Mouse (Mus musculus) spleen, adult 18-20 months (tissue): ENCODE measurements around the gene Vkorc1.
"Not testable (repeated sequence)": the region's sequence is repeated elsewhere in the genome, so short reads cannot be mapped to it uniquely, and the experiment has no call there.

Experiments used
- DNase-seq, 2 experiments: peaks; one replicate each; pipeline ENCODE4 v3.0.0; 2022; ENCODE audit warnings: mixed read lengths in 2 of 2

Vkorc1 gene

DNA sequence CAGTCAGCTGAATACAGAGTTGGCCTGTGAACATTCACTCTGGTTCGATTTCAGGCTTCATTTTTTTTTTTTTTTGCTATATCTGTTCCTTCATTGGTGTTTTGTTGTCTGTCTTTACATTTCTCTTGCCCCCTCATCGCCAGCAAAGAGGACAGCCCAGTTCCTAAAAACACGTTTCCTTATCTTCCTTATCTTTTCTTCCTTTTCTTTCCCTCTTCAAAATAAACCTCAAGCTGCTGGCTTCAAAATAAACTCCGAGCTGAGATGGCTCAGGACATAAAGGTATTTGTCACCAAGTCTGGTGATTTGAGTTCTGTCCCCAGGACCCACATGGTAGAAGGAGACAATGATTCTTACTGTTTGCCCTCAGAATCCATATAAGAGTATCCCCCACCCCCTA, 17.5 kb upstream of the Vkorc1 start:
- no peak for DNase-seq

DNA sequence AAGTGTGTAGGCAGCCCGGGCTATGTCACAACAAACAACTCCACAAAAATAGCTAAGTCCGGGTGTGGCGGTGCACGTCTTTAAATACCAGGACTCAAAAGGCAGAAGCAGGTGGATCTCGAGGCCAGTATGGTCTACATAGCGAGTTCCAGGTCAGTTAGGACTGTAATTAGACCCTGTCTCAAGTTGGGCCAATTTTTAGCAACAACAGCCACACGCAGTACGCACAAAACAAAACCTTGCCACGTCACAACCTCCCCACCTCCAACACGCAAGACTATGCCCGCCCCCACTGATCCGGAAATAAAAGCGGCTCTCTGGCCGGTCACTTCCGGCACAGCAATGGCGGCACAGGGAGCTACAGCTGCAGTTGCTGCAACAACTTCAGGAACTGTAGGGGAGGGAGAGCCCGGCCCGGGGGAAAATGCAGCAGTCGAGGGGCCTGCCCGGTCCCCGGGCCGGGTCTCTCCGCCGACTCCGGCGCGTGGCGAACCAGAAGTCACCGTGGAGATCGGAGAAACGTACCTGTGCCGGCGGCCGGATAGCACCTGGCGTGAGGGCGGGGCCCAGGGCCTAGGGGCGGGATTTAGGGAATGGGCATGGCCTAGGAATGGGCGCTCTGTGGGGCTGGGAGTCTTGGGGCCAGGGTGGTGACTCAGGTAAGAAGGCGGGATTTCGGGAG, 16.9 kb upstream of the Vkorc1 start, which contains the start of gene Kat8:
Gene Kat8 (plus strand): TSS at position 327 of the 682 bp plus-strand sequence.
- DNase-seq, result peak; percentile 69 to 79

DNA sequence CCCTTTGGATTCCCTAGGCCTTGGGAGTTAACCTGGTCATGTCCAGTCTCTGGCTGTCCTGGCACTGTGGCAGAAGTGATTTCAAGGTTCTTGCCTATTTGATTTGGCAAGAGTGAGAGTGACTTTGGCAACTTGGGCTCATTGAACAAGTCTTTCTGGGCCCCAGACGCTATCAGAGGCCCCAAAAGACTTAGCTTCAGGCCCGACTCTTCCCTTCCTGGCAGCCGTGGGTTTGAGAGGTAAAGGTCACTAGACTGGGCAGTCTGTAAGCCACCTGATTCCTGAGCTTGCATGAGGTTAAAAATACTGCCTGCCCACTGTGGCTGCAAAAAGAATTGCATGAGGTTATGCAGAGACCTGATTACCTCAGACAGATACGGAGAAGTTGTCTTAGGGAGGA, 13.2 kb upstream of the Vkorc1 start:
- DNase-seq, result no peak

DNA sequence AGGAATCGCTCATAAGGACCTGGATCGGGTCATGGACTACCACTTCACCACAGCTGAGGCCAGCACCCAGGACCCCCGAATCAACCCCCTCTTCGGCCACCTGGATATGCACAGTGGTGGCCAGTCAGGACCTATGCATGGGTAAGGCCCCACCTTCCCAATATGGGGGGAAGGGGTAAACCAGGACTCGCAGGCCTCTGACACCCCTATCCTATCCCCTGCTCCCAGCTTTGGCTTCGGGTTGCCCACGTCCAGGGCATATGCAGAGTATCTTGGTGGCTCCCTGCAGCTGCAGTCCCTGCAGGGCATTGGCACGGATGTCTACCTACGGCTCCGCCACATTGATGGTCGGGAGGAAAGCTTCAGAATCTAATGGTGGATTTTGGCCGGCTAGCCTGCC, 12.5 kb upstream of the Vkorc1 start:
- no peak for DNase-seq

DNA sequence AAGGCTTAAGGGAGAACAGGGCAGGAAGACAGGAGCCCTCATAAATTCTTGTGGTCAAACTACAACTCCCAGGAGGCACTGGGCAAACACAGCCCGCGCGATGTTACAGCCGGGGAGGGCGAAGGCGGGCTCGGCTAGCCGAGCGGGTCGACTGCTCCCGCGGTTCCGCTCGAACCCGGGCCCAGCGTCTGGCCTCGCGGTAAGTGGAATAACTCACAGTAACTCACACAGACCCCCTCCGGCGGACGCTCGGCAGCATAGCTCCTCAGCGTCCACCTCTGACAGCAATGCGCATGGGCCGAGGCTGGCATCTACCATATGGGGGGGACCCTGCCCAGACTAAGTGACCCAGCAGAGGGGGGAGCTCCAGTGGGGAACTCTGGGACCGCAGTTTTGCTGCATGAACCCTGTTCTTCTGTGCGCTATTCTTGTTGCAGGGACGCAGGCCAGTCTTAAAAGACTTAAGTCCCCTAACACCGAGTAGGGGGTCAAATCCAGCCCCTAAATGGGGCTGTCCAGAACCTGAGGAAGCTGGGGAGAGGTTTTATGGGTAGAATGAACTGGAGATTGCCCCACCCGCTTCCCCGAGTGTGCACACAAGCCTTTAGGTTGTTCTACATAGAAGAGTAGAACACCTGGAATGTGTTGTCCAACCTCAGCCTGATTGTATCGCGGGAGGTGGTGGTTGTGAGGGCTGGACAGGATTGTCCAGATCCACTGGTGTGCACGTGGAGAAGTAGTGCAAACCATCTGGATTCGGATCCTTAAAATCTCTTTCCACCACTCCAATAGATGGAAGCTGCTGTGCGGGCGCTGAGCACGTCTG, 8.8 kb upstream of the Vkorc1 start, which contains the start of gene Bckdk:
Gene Bckdk (plus strand): TSS at position 112 of the 826 bp plus-strand sequence.
- peak; percentile 58 to 70 for DNase-seq

DNA sequence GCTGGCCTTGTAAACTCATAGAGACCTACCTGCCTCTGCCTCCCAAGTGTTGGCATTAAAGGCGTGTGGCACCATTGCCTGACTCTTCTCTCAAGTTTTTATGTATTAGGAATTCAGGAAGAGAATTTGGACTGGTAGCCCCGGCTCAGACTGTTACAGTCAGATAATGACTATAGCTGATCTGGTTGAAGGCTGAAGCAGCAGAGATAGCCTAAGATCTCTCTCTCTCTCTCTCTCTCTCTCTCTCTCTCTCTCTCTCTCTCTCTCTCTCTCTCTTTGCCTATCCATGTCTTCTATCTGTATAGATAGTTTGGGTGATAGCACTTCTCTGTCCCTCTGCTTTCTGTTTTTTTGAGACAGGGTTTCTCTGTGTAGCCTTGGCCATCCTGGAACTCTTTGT, 6.4 kb upstream of the Vkorc1 start:
- no peak for DNase-seq

DNA sequence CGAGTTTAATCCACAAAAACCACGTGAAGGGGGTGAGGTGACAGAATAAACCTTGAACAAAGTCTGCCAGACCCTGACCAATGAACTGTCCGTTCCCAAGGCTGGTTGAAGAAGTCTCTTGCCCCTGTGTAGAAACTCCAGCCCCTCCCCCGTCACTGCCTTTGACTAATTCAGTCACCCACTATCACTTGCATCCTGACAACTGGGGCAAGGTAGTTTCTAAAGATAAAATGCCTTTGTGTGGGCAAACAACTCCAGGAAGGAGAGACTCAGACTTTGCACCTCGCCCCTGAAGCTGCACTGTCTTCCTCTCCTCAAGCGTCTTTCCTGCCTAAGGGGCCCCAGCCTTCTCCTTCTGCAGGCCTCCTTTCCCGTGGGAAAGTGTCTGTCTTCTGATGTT, 4.6 kb upstream of the Vkorc1 start:
- no peak for DNase-seq

DNA sequence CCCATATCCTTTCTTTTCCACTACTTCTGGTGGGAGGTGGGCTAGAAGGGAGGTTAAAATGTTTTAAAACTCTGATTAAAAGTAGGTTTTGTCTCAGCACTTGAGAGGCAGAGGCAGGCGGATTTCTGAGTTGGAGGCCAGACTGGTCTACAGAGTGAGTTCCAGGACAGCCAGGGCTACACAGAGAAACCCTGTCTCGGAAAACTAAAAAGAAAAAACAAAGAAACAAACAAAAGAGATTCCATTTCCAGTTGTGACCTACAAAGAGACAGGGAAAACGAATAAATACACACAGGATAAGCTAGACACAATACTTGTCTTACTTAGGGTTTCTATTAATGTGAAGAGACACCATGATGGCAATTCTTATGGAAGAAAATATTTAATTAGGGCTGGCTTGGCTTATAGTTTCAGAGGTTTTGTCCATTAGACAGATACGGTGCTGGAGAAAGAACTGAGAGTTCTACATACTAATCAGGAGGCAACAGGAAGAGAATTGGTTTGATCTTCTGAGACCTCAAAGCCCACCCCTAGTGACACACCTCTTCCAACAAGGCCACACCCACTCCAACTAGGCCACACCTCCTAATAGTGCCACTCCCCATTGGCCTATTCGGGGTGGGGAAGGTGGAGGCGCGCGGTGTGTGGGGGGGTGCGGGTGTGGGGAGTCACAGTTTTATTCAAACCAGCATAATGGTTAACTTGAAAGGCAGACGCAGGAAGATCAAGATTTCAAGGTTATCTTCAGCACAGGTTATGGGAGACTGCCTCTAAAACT, 3.0 kb upstream of the Vkorc1 start:
- DNase-seq, result no peak

DNA sequence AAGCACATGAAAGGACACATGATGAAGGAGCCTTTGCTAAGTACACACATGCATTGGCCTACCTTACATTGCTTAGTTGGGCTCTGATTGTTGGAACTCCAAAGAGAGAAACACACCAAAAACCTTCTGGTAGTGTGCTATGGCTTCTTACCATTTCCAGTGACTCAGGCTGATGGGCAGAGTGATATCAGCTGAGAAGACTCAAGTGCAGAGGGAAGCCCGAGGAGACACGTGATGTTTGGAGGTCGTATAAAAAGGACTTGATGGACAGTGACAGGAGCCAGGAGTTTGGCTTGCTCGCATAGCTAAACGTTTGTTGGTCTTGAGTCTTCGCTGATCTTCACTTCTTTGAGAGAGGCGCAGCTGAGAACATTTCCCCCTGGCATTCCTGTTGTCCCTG, 2.1 kb upstream of the Vkorc1 start:
- no peak for DNase-seq

DNA sequence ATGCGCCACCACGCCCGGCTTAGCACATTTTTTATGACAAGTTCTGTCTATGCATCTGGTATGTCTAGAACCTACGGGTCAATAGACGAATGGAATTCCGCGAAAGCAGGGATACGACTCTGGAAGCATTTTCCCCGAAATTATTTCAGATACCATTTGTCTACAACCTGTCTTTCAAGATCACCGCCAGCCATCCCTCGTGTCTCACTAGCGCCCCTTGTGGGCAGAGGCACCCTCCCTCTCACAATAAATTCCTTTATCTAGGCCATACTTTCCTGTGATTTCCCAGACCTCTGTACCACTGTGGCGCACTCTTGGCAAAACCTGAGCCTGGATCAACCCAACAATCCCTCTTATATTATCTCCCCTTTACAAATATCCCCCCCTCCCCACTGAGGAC, 967 bp upstream of the Vkorc1 start:
- DNase-seq, result peak; percentile 45 to 71

DNA sequence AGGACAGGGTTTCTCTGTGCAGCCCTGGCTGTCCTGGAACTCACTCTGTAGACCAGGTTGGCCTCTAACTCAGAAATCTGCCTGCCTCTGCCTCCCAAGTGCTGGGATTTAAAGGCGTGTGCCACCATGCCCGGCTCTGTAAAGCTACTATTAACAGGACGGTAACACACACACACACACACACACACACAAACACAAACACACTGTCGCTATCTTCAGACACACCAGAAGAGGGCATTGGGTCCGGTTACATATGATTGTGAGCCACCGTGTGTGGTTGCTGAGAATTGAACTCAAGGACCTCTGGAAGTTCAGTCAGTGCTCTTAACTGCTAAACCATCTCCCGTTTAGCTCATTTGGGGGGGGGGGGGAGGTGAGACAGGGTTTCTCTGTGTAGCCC, 474 bp upstream of the Vkorc1 start:
- not testable (repeated sequence) for DNase-seq

DNA sequence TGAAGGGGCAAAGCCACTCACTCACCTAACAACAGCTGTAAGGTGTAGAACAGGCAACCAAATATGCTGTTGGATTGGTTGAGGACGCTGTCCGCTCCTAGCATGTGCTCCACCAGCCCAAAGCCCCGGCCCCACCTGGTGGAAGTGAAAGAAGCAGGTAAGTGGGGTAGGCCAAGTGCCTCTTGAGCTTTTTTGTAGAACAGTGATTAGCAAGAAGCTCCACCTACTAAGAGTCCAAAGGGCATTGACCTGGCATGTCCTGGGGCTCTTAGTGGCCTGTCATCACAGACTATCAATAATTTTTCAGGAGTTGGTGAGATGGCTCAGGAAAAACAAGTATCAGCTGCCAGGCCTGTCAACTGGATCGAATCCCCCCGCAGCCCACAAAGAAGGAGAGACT, 937 bp downstream of the Vkorc1 start:
- no peak for DNase-seq

DNA sequence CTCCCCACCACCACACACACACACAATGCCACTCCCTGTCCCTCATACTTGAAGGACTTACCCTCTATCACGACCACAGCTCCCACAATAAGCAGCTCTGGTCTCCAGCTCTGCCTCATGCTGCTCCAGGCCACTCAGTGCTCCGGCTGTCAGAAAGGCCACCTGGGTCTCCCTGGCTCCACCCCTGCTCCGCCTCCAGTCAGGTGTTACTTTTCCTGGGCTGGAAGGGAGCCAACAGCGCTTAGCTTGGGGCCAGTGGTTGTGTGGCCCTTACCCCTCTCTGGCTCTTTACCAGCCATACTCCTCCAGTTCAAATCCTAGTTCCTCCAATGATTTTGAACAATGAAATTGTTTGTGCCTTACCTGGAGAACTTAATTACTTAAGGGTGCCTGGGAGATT, 4.6 kb downstream of the Vkorc1 start, which contains the start of gene Prss53:
Gene Prss53 (minus strand): TSS at position 173 of the 400 bp plus-strand sequence.
- no peak for DNase-seq

DNA sequence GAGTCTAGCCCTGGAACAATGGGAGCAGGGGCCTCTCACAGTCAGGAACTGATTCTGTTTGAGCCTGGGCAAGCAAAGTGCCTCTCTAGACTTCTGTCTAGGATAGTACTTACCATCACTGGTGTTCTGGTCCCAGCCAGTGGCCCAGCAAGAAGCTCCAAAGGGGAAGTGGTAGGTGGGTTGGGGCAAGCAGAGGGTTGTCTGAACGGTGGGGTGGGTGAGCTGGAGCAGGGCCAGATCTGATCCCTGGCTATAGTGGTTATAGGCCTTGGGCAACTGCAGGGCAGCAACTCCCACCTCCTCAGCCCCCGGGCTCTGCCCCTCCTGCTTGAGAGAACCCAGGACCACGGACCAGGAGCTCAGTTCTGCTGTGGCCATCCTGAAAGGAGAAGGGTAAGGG, 6.6 kb downstream of the Vkorc1 start:
- no peak for DNase-seq

DNA sequence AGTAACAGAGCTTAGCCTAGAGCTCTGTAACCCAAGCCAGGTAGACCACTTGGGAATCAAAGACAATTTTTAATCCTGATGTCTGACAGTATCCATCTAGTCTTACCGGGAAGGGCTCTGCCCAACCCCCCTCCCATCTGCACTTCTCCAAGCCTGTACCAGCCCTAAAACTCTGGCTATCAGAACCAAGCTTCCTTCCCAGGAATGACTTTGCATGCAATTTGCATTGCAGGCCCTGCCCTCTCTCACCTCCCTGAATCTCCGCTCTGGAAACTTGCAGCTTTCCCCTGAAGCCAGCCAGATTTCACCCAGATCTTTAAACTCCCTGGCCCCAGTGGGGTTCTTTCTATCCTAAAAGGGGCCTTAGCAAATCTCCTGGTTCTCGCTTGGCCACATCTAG, 7.6 kb downstream of the Vkorc1 start:
- DNase-seq, result no peak

DNA sequence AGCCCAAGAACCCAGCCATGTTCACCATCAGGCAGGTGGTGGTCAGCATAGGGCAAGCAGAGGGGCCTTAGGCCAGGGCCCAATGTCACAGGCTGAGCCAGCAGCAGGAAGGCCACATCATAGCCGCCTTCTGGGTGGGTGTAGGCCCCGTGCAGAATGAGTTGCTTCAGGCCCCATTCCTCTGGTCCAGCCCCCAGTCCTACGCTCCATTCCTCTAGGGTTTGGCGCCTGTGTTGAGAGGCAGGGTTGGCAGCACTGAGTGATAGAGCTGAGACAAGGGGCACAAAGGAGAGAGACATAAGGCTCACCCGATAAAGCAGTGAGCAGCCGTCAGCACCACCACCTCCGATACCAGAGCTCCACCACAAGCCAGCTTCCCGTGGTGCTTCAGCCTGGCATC, 8.2 kb downstream of the Vkorc1 start:
- no peak for DNase-seq

DNA sequence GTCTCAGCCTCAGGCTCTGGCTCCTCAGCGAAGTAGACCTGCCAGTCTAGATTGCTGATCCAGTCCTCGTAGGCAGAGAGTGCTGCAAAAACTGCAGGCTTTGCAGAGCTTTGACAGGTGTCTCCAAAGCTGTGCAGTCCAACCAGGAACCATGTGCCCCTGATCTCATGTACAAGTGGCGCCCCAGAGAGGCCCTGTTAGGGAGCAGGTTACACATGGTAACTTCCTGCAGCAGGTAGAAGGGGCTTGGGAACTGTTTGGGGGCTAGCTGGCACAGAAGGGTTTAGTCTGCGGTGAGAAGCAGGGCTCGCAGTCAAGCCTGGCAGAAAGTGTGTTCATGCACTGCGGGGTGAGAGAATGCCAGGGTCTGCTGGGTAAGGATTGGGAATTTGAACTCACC, 8.9 kb downstream of the Vkorc1 start:
- DNase-seq, result no peak

DNA sequence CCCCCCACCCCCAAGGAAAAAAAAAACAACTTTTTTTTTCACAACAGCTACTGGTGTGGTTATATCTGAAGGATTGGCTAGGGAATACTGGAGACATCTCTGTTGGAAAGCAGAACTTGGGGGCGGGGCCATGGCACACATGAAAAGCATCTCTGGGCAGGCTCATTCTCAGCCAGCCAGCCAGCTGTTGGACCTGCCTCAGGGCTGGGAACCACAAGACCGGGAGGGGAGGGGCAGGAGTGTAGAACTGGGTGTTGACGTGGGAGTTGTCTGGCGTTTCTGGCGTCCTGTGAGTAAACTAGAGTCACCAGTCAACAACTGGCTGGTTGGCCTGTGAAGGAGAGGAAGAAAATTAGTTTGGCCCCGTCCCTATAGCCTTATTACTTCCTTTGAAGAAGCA, 9.5 kb downstream of the Vkorc1 start:
- DNase-seq, result no peak

DNA sequence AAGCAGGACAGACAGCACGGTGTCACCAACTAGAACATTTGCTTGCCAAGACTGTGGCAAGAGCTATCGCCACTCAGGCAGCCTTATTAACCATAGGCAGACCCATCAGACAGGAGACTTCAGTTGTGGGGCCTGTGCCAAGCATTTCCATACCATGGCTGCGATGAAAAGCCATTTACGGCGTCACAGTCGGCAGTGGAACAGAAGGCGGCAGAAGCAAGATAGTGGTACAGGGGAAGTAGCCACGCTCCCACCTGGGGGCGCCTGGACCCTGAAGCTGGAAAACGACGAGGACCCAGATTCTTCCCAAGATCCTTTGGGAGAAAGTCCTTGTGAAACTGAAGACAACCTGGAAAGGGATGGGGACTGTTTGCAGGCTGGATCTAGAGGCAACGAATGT, 15.0 kb downstream of the Vkorc1 start:
- no peak for DNase-seq

DNA sequence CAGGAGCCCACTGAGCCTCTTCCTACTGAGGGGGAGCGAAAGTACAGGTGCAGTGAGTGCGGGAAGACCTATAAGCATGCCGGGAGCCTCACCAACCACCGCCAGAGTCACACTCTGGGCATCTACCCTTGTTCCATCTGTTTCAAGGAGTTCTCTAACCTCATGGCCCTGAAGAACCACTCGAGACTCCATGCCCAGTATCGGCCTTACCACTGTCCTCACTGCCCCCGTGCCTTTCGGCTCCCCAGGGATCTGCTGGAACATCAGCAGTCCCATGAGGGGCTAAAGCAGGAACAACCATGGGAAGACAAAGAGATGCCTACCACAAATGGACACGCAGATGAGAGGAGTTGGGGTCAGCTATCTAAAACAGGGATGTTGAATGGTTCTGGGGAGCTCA, 16.1 kb downstream of the Vkorc1 start:
- no peak for DNase-seq

DNA sequence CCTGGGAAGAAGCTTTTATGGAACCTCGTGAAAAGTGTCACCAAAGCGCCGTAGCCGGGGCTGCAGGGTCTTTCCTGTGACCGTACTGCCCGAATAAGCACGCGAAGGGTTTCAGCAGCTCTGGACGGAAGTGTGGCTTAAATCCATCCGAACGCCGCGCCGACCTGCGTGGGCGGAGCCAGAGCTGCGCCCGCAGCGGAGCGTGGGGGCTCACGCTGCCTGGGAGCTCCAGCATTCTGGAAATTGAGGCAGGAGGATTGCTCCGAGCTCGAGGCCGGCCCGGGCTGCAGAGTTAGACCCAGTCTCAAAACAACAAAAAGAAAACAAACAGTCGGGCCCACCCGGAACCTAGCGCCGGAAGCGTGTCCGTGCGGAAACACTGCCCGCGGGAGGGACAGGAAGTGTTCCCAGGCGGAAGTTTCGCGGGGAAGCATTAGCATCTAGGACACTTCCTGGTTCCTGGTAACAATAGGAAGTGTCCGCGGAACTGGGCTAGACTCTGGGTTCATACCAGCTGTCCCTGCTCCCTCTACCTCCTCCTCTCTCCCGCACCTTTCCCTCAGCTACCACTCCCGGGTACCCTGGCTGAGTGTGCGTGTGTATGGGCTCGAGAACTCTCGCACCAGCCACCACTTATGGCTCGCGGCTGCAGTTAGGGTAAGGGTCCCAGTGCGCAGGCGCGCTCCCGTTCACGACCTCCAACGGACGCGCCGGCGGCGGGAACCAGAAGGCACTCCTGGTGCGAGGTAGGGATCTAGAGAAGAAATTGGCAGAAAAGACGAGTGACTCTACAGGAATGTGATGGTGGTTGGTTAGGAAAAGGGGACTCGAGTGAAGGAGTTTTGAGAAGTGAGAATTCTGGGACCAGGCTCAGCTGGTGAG, 18.7 kb downstream of the Vkorc1 start, which contains the start of gene Zfp668:
Gene Zfp668 (minus strand): TSS at position 362 of the 882 bp plus-strand sequence.
- peak; percentile 78 to 84 for DNase-seq

DNA sequence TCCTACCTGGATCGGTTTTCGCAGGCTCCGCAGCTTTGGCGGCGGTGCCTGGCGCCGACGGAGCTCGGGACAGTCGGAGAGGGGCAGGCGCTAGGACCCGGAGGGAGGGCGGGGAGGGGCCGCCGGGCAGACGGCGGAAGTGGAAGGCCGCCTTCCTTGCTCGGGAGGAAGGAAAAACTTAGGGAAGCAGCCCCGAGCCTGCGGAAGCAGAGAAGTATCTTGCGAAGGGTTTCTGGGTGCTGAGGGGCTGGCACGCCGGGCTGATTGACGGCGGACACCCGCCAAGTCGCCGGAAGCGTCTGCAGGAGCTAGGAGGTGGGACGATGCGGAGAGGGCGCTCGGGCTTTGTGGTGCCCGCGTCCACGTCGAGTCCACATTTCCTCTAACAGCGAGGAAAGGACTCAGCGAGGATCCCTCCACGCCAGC, 19.4 kb downstream of the Vkorc1 start, which contains the start of gene Zfp646:
Gene Zfp646 (plus strand): TSS at position 181 of the 426 bp plus-strand sequence.
- peak; percentile 65 to 68 for DNase-seq
